Mouse (Mus musculus): ENCODE measurements around the gene Vmn1r75. TPM values are rescaled to one million over a fixed set of nuclear protein-coding genes. Genes with fewer than 3 reads are reported as not detected.

The Vmn1r75 gene
- not detected for total RNA-seq (2023)

GRCm38 (mm10) chr7:11874330-11874729, at the start of gene Vmn1r75:
Gene Vmn1r75 (plus strand): TSS chr7:11874630.

GRCm38 (mm10) chr7:11833680-11834079, 40.8 kb upstream of the Vmn1r75 start, which contains the start of gene Vmn1r74:
Gene Vmn1r74 (plus strand): TSS chr7:11833980.

Other genes with a start within 250 kb of the Vmn1r75 start
- gene Vmn1r72, start 194.5 kb upstream of the Vmn1r75 start, total RNA-seq (2023) = not detected
- gene Vmn1r73, start 144.4 kb upstream of the Vmn1r75 start, total RNA-seq (2023) = not detected
- not detected for gene Vmn1r74, start 40.6 kb upstream of the Vmn1r75 start, total RNA-seq (2023)
- not detected for gene Vmn1r76, start 63.6 kb downstream of the Vmn1r75 start, total RNA-seq (2023)
- gene Vmn1r77, start 162.1 kb downstream of the Vmn1r75 start, total RNA-seq (2023) = not detected

All from CD8-positive naive resting alpha-beta T cell, adult 57 days (primary cell).